Mouse (Mus musculus) urinary bladder, postnatal 14 days (tissue): ENCODE measurements around the gene Zbtb33.
A peak's percentile ranks its signal among the peaks of the same experiment; 100 is the strongest.

ENCODE experiments used
- DNase-seq: peaks from one replicate; pipeline ENCODE4 v3.0.0; 2021; ENCODE audit warnings: low spot score

Zbtb33 gene

DNA sequence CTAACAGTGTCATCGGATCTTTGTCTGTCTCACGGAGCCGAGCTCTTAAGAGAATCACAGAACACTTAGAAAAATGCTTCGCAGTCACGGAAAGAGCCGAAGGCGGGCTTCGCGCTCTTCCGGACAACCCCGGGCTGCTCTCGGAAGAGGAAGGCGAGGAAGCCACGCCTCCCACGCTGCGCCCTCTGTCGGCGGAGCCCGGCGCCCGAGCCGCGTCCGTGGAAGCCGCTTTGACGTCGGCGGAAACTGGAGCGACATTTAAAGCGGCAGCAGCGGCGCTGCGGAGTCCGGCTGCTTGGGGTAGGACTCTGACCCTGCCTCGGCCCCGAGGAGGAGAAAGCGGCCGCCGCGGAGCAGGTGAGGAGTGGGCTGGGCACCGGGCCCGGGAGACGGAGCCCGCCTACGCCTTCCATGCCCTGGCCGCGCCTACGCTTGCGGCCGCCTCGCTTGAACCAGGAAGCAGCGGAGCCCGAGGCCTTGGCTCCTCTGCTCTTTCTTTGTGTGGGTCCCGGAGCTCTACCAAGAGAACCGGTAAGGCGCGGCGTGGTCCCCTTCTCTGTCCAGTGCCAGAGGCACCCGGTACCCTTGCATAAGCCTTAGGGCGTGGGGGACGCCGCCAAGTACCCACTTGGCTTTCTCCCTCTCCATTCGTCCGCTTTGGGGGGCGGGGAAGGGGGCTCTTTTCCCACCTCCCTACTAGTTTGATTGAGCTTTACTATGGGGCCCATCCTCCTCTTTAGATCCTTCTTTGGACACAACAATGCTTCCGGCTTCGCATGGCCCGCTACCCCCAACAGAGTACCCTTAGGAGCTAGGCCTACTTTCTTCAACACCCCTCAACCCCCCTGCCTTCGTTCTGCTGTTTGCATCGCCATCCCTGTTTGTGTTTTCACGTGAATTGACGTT is at the start of gene Zbtb33:
Gene Zbtb33 (plus strand): TSS at position 242 of the 906 bp plus-strand sequence.
- DNase-seq = peak; percentile 88

DNA sequence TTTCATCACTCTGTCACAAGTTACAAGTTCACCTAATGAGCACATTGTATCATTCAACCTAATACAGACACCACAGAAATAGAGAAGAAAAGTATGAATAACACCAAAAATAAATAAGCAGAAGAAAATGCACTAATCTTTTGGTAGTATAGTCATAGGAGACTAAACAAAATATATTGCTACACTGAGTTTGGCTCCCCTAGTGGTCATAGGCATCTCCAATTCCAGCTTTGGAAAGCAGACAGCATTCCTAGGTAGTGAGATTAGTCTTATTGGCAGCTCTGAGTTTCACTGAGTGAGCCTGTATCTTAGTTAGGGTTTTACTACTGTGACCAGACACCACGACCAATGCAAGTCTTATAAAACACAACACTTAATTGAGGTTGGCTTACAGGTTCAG is 30.5 kb upstream of the Zbtb33 start:
- no peak for DNase-seq

DNA sequence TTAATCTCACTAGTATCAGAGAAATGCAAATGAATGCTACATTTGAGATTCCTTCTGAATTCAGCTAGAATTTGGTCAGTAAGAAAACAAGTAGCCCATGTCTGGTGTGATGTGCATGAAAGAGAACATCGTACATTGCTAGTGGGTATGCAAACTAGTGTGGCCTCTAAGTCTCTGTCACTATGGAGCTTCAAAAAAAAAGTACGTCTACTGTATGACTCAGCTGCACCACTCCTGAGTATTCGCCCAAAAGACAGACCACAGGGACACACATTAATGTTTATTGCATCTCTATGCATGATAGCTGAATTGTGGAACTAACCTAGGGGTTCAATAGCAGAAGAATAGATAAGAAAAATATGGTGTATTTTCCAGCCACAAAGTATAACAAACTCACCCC is 24.3 kb upstream of the Zbtb33 start:
- DNase-seq = no peak

DNA sequence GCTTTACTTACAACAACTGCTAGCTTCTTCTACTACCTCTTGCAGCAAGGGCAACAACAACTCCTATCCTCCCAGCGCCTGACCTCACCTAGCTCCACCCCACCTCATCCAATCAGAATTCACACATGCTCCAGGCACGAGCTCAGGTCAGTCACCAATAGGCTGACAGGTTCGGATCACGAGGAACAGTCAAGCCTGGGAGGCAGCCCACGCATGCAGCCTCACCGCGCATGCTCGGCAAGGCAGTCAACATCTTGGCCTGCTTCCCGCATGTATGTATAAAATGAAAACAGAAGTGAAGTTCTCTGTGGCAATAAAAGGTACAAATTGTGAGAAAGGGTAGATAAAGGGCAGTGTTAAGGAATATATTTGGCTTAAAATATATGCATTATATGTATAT is 23.5 kb upstream of the Zbtb33 start:
- no peak for DNase-seq

DNA sequence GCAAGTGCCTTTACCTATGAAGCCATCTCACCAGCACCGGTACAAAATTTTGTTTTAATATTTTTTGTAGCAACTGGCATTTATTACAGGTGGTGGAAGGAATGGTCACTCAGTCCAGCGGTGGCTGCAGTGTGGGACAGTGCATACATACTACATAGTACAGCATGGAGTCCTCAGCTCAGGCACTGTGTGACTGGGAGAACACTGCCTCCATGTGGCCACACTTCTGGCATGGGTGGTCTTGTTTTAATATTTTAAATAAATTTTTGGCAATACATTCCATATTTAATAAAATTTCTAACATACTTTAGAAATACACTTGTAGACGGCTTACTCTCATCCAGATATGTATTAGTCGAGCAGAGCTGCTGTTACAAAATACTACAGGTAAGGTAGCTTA is 23.0 kb upstream of the Zbtb33 start:
- no peak for DNase-seq

DNA sequence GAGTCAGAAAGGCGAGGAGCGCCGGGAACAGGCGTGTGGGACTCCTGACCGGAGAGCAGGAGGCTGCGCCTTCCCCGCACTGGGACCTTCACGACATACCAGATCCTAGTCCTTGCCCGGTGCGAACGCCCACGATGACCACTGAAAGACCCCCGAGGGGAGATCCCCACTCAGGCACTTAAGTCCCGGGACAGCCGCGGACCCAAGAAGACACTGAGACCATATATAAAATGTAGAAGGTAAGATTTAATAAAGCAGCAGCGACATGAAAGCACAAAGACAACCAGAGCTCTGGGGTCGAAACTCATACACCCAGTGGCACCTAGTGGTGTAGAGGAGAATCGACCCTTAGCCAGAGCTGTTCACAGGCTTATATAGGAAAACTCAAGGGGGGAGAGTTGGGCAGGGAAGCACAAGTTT is 9.7 kb upstream of the Zbtb33 start:
- peak; percentile 52 for DNase-seq

GRCm38 (mm10) chrX:38180656-38181607 is 8.7 kb upstream of the Zbtb33 start:
- no peak for DNase-seq

DNA sequence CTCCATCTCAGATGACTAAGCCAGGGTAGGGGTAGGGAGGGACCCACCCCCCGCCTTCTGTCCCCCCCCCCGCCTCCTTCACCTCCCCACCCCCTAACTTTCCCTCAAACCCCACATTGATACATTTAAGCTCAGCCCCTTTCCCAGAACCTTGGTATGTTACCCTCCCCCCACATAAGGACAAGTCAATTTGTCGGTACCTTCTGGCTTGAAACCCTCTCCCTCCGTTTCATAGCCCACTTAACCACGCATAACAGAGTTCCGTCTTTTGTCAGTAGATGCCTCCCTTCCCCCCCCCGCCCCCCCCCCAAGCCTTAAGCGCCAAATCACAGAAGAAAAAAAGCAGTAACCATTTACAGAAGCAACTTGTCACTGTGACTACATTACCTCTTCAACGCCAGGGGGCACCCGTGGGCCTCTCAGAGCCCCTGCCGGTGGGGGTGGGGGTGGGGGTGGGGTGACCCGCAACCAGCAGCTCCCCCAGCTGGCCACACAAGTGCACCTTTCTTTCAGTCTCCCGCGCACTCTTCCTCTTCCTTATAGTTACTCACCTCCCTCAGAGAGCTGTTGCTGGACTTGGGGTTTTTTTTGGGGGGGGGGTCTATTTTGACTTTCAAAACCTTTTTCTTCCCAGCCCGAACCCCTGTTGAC is 7.9 kb upstream of the Zbtb33 start:
- DNase-seq = peak; percentile 68

- no peak for DNase-seq
Measured at GRCm38 (mm10) chrX:38185520-38185919, 4.1 kb upstream of the Zbtb33 start.

GRCm38 (mm10) chrX:38190458-38190764 is 818 bp downstream of the Zbtb33 start:
- DNase-seq = no peak

- peak; percentile 9 for DNase-seq
Measured at GRCm38 (mm10) chrX:38201816-38202215, 12.2 kb downstream of the Zbtb33 start.

- DNase-seq = no peak
Measured at GRCm38 (mm10) chrX:38207392-38207791, 17.8 kb downstream of the Zbtb33 start.

DNA sequence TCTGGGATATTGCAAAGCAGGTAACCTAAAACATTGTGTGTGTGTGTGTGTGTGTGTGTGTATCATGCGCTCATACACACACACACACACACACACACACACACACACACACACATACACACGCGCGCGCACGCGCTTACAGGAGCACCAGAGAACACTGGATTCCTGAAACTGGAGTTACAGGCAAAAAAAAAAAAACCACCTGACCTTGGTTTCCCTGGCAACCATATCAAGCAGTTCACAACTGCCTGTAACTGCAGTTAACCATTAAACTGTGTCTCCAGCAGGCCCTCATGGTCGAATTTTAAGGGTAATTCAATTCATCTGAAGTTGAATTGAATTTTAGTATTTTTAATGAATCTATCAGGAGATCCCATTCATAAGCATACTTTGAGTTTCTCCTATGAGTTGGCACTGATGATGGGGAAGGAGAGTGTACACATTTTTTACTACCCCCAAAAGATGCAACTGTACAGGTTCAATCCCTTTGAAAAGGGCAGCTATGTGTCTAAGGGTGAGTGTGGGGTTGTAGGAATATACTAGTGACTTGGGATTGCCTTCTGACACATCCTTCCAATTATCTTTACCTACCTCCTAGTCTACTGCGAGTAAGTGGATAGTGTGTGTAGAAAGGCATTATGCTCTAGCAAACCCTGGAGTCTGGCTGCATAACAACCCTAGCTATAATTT is 27.5 kb downstream of the Zbtb33 start:
- DNase-seq = no peak

- DNase-seq = no peak
Measured at GRCm38 (mm10) chrX:38217676-38217991, 28.0 kb downstream of the Zbtb33 start.

- no peak for DNase-seq
Measured at GRCm38 (mm10) chrX:38222757-38223156, 33.2 kb downstream of the Zbtb33 start.

DNA sequence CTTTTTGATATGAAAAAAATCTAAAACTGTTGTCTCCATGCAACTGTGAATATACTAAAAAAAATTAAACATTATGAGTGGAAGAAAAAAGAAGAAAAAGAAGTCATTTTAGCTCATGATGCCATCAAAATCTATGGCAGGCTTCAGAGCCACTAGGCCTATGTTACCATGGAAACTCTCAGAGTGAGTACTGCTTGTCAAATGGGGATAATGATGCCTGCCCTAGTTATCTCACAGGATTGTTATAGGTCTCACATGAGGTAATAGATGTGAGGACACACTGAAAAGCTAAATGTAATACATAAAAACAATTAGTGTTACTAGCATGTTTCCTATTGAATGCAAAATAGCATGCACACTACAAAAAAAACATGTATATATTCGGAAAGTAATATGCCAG is 40.3 kb downstream of the Zbtb33 start:
- DNase-seq = no peak

DNA sequence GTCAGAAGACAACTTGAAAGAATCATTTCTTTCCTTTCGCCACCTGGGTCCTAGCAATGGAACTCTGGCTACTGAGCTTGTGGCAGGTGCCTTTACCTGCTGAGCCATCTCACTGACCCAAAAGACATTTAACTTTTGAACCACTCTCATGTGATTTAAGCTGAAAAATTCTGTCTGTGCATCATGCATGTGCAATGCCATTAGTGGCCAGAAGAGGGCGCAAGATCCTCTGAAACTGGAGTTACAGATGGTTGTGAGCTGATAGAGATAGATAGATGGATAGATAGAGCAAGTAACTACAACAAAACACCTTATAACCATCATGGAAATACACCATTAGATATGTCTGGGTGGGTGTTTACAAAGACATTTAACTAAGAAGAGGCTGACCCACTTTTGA is 48.1 kb downstream of the Zbtb33 start:
- DNase-seq = peak; percentile 21
